Mouse (Mus musculus) stomach, postnatal 0 days (tissue): Measurements from ENCODE around the gene Sparc.

ENCODE experiments used
- CTCF ChIP-seq: IDR thresholded peaks from 2 replicates; pipeline ENCODE4 v1.5.1; 2016; ENCODE audit warnings: antibody characterized with exemption, low read depth, mild to moderate bottlenecking, moderate library complexity
- EP300 ChIP-seq: optimal IDR thresholded peaks from 2 replicates; pipeline ENCODE3; 2016; ENCODE audit warnings: antibody characterized with exemption

DNA sequence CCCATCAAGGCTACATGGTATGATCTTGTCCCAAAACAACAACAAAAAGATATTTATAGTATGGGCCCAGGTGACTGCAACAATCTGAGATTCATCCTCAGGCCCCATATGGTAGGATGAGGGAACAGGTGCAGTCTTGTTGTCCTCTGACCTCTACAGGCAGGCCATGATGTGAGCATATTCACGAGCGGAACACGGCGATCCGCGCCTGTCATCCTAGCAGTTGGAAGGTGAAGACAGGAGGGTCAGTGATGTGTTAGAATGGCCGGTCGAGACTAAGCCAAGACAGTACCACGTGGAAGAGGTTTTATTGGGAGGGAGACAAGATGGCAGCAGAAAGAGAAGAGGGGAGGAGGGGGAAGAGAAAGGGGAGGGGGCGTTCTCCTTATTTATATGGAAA, 41.7 kb upstream of the Sparc start:
- TF ChIP-seq EP300 (no peak), CTCF (no peak)
